Mouse (Mus musculus): ENCODE measurements around the gene Mecom.

DNA sequence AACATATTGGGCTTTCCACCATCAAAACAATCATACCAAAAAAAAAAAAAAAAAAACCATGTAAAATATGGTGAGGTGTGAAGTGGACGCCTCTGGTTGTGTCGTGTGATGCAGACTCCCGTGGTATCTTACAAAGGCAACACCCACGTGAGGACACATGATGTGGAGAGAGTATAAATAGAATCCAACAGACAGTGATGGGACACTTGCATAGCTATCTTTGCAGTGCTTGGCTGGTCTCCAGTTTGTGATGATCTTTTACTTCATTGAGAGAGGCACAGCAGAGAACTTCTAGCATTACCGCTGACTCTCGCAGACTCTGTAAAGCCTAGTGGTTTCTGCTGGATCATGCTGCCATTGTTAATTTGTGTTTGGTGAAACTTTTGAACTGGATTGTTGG, 41.1 kb upstream of the Mecom start:
- TF ChIP-seq TAL1 (IDR thresholded peaks at IDR 0.05; ENCODE audit: low read length): no peak
- no peak for TF ChIP-seq GATA1 (IDR thresholded peaks at IDR 0.05; ENCODE audit: low read length)
